In genomic region chr13:30334667-30335066, GRCm38 (mm10) we compare ENCODE assay signal across 14 mouse cellular contexts. TPM values are rescaled to one million over a fixed set of nuclear protein-coding genes. Genes with fewer than 3 reads are reported as not detected.
DNase-seq lines count a peak whose midpoint lies in the region; ATAC-seq lines count a peak whose summit lies in the region.
"Had no signal": no experiment of that assay in that cellular context is flagged by ENCODE, and none has a peak within 500 bp of the region (broad histone marks: within the 10 kb centered on the region; RNA-seq: fewer than 3 reads in every experiment).

No protein-coding gene starts in this region.

- 0 out of 2 replicates have a peak, but pooled peaks have one; percentile 21 for ATAC-seq in erythroblast, adult 5-6 weeks (replicated peaks; ENCODE audit: low FRiP score, poor library complexity, severe bottlenecking)
- ATAC-seq: forebrain, embryonic 15.5 days; hindbrain, postnatal 0 days had no signal

- peak; percentile 49 for DNase-seq in adrenal gland, postnatal 14 days
- DNase-seq in adrenal gland, postnatal 25 days = no peak
- peak; percentile 48 to 51 for DNase-seq in adrenal gland, postnatal 36 days
- no peak for DNase-seq in left cerebral cortex, adult 11 months (ENCODE audit: low spot score)
- no peak for DNase-seq in kidney, postnatal 10 days
- DNase-seq: cerebellum, adult 2 months; cerebellum, postnatal 10 days; gastrocnemius, postnatal 36 days; heart, adult 11 months; heart, postnatal 10 days; kidney, adult 11 months had no signal

RNA-seq across cellular contexts. Expression of gene Agtr1a, which starts 1.6 kb away (rescaled TPM):
- 209 and 258 TPM in 2 replicates for total RNA-seq in adrenal gland, postnatal 14 days (2021)
- total RNA-seq in adrenal gland, postnatal 25 days (2021) = 150 and 236 TPM in 2 replicates
- total RNA-seq in adrenal gland, postnatal 36 days (2021) = 100 to 1,000 TPM; 193 to 516 TPM
- 103 and 116 TPM in 2 replicates for total RNA-seq in erythroblast, adult 5-6 weeks (2015; ENCODE audit: low replicate concordance)
- total RNA-seq in erythroblast, adult 5-6 weeks (2017; ENCODE audit: low replicate concordance) = 73.9 and 154 TPM in 2 replicates

Comparison
In these comparisons a context has a peak if more than half of its experiments do, and no peak if none do; other contexts are left out.
1. DNase-seq: peak in adrenal gland, postnatal 14 days (single experiment) and adrenal gland, postnatal 36 days (2 of 2); none in adrenal gland, postnatal 25 days (single experiment), left cerebral cortex, adult 11 months (single experiment) and kidney, postnatal 10 days (single experiment).